Mouse (Mus musculus) liver, embryonic 14.5 days (tissue): ENCODE data around the gene Heph.

Experiments
- CTCF ChIP-seq: IDR thresholded peaks from 2 replicates; pipeline ENCODE4 v1.5.1; 2016; ENCODE audit warnings: antibody characterized with exemption, low read depth, control low read depth
- EP300 ChIP-seq: IDR thresholded peaks from 2 replicates; pipeline ENCODE4 v1.6.1; 2016; ENCODE audit warnings: antibody characterized with exemption, low read depth

GRCm38 (mm10) chrX:96417733-96418132 is 37.4 kb upstream of the Heph start:
- TF ChIP-seq CTCF (no peak), EP300 (no peak)
